Mouse (Mus musculus): Measurements from ENCODE around the gene 1700023F06Rik.

DNA sequence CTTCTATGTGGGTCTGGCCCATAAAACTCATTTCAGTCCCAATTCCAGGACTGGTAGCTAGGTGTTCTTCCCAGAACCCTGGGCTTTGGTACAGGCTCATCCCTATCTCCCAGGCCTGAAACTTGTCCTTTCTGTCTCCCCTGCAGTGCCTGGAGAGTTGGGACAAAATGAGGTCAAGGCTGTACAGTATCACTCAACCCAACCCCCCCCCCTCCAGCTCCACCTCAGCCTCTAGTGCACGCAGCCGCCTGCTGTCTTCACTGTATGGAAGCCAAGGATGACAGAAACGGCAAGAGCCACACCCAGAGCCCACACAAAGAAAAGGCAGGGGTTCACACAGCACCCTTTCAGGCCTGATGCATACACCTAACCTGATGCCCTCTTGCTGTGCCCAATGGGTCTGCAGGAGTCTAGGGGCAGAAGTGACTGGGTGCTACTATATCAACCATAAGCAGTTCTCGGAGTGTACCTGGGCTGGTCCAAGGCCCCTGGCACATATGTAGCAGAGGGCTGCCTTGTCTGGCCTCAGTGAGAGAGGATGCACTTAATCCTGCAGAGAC lies 38.5 kb upstream of the 1700023F06Rik start:
- TF ChIP-seq CTCF (IDR thresholded peaks at IDR 0.05; ENCODE audit: extremely low read depth, insufficient read length, insufficient replicate concordance, low read depth, low read length) (no peak), POLR2A (IDR thresholded peaks at IDR 0.05; ENCODE audit: low read depth, low read length) (no peak)
